Mouse (Mus musculus) stomach, postnatal 0 days (tissue): ENCODE measurements around the gene Ss18l2.

Experiments used
- CTCF ChIP-seq: IDR thresholded peaks from 2 replicates; pipeline ENCODE4 v1.5.1; 2016; ENCODE audit warnings: antibody characterized with exemption, low read depth, mild to moderate bottlenecking, moderate library complexity
- EP300 ChIP-seq: optimal IDR thresholded peaks from 2 replicates; pipeline ENCODE3; 2016; ENCODE audit warnings: antibody characterized with exemption

GRCm38 (mm10) chr9:121759091-121760081, 49.3 kb downstream of the Ss18l2 start, which contains the start of gene Zfp651:
- no peak for TF ChIP-seq CTCF
- no peak for TF ChIP-seq EP300
